Mouse (Mus musculus): ENCODE data around the gene Acvrl1. TPM values are rescaled to one million over a fixed set of nuclear protein-coding genes. Genes with fewer than 3 reads are reported as not detected.

The Acvrl1 gene
- polyA plus RNA-seq, 1 experiment: 4.8 TPM

DNA sequence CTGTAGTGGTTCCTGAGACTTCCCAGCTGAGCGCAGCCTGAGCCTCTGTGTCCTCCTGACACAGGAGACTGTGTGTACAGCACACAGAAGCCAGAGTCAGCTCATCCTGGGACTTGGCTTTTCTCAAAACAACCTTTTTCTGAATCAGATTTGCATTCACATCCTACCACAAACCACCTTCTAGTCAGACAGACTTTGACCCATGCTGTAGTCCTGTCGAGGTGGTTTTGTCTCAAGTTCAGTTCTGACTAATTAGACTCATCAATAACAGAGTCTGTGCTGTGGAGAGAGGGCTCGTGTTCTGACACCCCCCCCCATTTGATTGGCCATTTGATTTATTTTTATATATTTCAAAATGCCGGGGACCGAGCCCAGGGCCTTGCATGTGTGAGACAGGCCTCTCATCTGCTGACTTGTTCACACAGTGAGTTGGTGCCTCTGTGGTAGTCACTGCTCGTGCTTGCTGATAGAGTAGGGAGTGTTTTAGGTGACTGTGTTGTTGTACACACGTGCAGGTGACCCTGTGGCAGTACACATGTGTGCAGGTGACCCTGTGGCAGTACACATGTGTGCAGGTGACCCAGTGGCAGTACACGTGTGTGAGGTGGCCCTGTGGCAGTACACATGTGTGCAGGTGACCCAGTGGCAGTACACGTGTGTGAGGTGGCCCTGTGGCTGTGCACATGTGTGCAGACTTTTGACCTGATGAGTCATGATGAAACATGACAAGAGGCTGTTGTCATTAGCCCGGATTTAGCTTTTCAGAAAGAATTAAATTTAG is 61.8 kb downstream of the Acvrl1 start:
- no peak overlapping the region for H3K4me3 ChIP-seq (ENCODE audit: control insufficient read depth, low read depth, low read length)
- H3K27ac ChIP-seq (ENCODE audit: control insufficient read depth, insufficient read depth, low read depth, low read length): no peak overlapping the region
- no peaks in the 10 kb centered on the region; the same call in 1 of the 2 replicates for H3K4me1 ChIP-seq (ENCODE audit: control insufficient read depth, insufficient read depth, low read length)
- no peak for TF ChIP-seq POLR2A (IDR thresholded peaks at IDR 0.05; ENCODE audit: control insufficient read depth, low read depth, low read length)
- TF ChIP-seq CTCF (IDR thresholded peaks at IDR 0.05; ENCODE audit: control insufficient read depth, insufficient read depth, insufficient replicate concordance, low read depth, low read length): no peak
- no peaks in the 10 kb centered on the region for H3K27me3 ChIP-seq (ENCODE audit: control insufficient read depth, insufficient read depth, low read length)
- no peaks in the 10 kb centered on the region for H3K36me3 ChIP-seq (ENCODE audit: control insufficient read depth, insufficient read depth, low read length)

DNA sequence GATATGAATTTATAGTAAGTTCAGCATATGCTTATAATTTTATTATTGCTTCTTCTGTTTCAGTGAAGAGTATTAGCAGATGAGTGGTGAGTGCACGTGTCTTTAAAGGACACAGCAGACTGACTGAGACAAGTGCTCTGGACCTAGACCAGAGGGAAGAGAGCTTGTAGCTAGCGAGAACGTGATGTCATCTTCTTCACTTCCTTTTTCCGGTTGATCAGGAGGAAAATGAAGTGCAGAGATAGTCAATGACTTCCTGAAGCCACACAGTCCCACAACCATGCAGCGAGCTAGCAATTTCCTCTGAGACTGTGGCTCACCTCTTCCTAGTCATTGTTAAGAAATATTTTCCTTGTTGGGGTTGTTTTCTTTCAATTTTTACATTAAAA is 62.4 kb downstream of the Acvrl1 start:
- Histone ChIP-seq H3K27me3 (ENCODE audit: control insufficient read depth, insufficient read depth, low read length) (no peaks in the 10 kb centered on the region), H3K4me1 (ENCODE audit: control insufficient read depth, insufficient read depth, low read length) (no peaks in the 10 kb centered on the region; the same call in 1 of the 2 replicates), H3K4me3 (ENCODE audit: control insufficient read depth, low read depth, low read length) (no peak overlapping the region), H3K36me3 (ENCODE audit: control insufficient read depth, insufficient read depth, low read length) (no peaks in the 10 kb centered on the region), H3K27ac (ENCODE audit: control insufficient read depth, insufficient read depth, low read depth, low read length) (no peak overlapping the region)
- no peak for TF ChIP-seq CTCF (IDR thresholded peaks at IDR 0.05; ENCODE audit: control insufficient read depth, insufficient read depth, insufficient replicate concordance, low read depth, low read length)
- no peak for TF ChIP-seq POLR2A (IDR thresholded peaks at IDR 0.05; ENCODE audit: control insufficient read depth, low read depth, low read length)

DNA sequence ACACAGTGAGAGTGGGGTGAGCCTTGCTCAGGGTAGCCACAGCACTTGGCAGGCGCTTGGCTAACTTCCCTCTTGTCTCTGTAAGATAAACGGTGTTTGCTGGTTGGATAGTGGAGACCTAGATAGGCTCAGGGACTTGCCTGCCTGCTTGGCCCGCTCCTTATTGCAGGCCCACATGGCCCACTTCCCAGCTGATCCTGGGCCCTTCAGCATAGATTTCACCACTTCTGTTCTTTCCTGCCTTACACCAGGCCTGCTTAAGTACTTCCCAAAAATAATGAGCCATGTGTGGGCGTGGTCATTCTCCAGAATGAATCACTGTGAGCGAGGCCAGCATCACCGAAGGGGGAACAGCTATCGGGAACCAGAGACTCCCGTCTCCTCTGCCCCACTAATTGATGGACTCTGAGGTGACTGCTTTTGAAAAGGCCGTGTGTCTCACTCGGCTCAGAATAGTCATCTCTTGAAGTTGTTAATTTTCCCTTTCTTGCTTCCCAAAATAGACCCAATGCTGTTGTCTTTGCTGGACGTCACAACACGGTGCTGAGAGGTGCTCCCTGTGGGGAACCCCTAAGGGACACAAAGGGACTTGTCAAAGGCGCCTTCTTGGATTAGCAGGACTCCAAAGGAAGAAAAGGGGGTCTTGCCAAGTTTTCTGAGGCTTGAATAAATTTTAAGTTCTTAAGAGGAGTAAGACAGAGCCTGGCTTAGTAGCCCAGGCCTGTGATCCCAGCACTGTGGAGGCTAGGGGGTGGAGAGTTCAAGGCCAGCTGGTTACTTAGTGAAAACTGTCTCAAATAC is 63.3 kb downstream of the Acvrl1 start:
- Histone ChIP-seq H3K27ac (ENCODE audit: control insufficient read depth, insufficient read depth, low read depth, low read length) (no peak overlapping the region), H3K4me1 (ENCODE audit: control insufficient read depth, insufficient read depth, low read length) (no peaks in the 10 kb centered on the region; the same call in 1 of the 2 replicates)
- TF ChIP-seq POLR2A (IDR thresholded peaks at IDR 0.05; ENCODE audit: control insufficient read depth, low read depth, low read length): no peak
- no peak for TF ChIP-seq CTCF (IDR thresholded peaks at IDR 0.05; ENCODE audit: control insufficient read depth, insufficient read depth, insufficient replicate concordance, low read depth, low read length)

DNA sequence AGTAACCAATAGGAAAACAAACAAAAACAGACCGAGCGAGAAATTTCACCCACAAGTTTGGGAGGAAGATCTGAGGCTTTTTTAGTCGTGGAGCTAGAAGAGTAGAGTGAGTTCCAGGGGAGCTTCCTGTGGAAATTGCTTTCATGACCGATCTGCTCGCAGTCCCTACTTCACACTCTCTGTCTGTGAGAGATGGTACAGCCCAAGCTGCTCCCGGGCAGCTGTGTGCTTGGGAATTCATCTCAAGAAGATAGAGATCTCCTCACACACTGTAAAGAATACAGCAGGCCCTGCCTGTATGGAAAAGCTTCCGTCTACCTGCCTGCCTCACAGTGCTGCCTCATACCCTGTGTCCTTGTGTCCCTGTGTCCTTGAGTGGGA is 63.9 kb downstream of the Acvrl1 start:
- H3K4me3 ChIP-seq (ENCODE audit: control insufficient read depth, low read depth, low read length): no peak overlapping the region
- no peak overlapping the region for H3K27ac ChIP-seq (ENCODE audit: control insufficient read depth, insufficient read depth, low read depth, low read length)
- no peaks in the 10 kb centered on the region; the same call in 1 of the 2 replicates for H3K4me1 ChIP-seq (ENCODE audit: control insufficient read depth, insufficient read depth, low read length)
- H3K27me3 ChIP-seq (ENCODE audit: control insufficient read depth, insufficient read depth, low read length): no peaks in the 10 kb centered on the region
- TF ChIP-seq CTCF (IDR thresholded peaks at IDR 0.05; ENCODE audit: control insufficient read depth, insufficient read depth, insufficient replicate concordance, low read depth, low read length) (no peak), POLR2A (IDR thresholded peaks at IDR 0.05; ENCODE audit: control insufficient read depth, low read depth, low read length) (no peak)
- no peaks in the 10 kb centered on the region for H3K36me3 ChIP-seq (ENCODE audit: control insufficient read depth, insufficient read depth, low read length)

More for the DNA sequence above, 63.3 kb downstream of the Acvrl1 start:
- Histone ChIP-seq H3K4me3 (ENCODE audit: control insufficient read depth, low read depth, low read length) (no peak overlapping the region), H3K27me3 (ENCODE audit: control insufficient read depth, insufficient read depth, low read length) (no peaks in the 10 kb centered on the region), H3K36me3 (ENCODE audit: control insufficient read depth, insufficient read depth, low read length) (no peaks in the 10 kb centered on the region)

DNA sequence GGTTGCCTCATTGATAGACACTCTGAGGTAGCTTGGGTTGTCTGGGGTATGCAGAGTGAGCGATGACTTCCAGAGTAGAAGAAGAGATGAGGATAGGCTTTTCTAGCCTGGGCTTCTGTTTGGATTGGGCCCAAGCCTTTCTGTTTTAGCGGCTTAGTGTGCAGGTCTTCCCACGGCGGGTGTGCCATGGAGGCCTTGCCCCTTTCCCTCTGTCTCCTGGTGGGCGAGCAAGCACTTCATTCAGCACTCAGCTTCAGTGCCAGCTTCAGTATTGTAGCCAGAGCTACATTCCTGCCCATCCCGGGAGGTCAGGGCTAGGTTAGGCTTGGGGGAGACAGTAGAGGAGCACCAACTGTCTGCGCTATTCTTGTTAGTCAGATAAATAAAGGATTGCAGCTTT is 64.3 kb downstream of the Acvrl1 start:
- H3K4me3 ChIP-seq (ENCODE audit: control insufficient read depth, low read depth, low read length): no peak overlapping the region
- H3K4me1 ChIP-seq (ENCODE audit: control insufficient read depth, insufficient read depth, low read length): no peaks in the 10 kb centered on the region; the same call in 1 of the 2 replicates
- H3K36me3 ChIP-seq (ENCODE audit: control insufficient read depth, insufficient read depth, low read length): no peaks in the 10 kb centered on the region
- TF ChIP-seq POLR2A (IDR thresholded peaks at IDR 0.05; ENCODE audit: control insufficient read depth, low read depth, low read length) (no peak), CTCF (IDR thresholded peaks at IDR 0.05; ENCODE audit: control insufficient read depth, insufficient read depth, insufficient replicate concordance, low read depth, low read length) (no peak)
- H3K27ac ChIP-seq (ENCODE audit: control insufficient read depth, insufficient read depth, low read depth, low read length): no peak overlapping the region
- H3K27me3 ChIP-seq (ENCODE audit: control insufficient read depth, insufficient read depth, low read length): no peaks in the 10 kb centered on the region

- H3K27me3 ChIP-seq (ENCODE audit: control insufficient read depth, insufficient read depth, low read length): no peaks in the 10 kb centered on the region
- TF ChIP-seq CTCF (IDR thresholded peaks at IDR 0.05; ENCODE audit: control insufficient read depth, insufficient read depth, insufficient replicate concordance, low read depth, low read length) (no peak), POLR2A (IDR thresholded peaks at IDR 0.05; ENCODE audit: control insufficient read depth, low read depth, low read length) (no peak)
- no peak overlapping the region for H3K27ac ChIP-seq (ENCODE audit: control insufficient read depth, insufficient read depth, low read depth, low read length)
- H3K4me1 ChIP-seq (ENCODE audit: control insufficient read depth, insufficient read depth, low read length): no peaks in the 10 kb centered on the region; the same call in 1 of the 2 replicates
- no peaks in the 10 kb centered on the region for H3K36me3 ChIP-seq (ENCODE audit: control insufficient read depth, insufficient read depth, low read length)
- no peak overlapping the region for H3K4me3 ChIP-seq (ENCODE audit: control insufficient read depth, low read depth, low read length)
Measured at GRCm38 (mm10) chr15:101193971-101194370, 65.6 kb downstream of the Acvrl1 start.

Other genes starting within 250 kb of the Acvrl1 start
- gene Gm47841, start 81.1 kb upstream of the Acvrl1 start, polyA plus RNA-seq (2012; rRNA removed): 79.8 and 97.0 TPM in 2 replicates
- 0.44 and 0.46 TPM in 2 replicates for gene Fignl2, start 50.0 kb upstream of the Acvrl1 start, polyA plus RNA-seq (2012; rRNA removed)
- not detected in 2 replicates for gene Ankrd33, start 12.8 kb upstream of the Acvrl1 start, polyA plus RNA-seq (2012; rRNA removed)
- 15.2 and 16.7 TPM in 2 replicates for gene Acvr1b, start 45.5 kb downstream of the Acvrl1 start, polyA plus RNA-seq (2012; rRNA removed)
- 1.8 and 1.9 TPM in 2 replicates for gene Grasp, start 95.7 kb downstream of the Acvrl1 start, polyA plus RNA-seq (2012; rRNA removed)
- 51.4 TPM in 2 replicates for gene Nr4a1, start 125.7 kb downstream of the Acvrl1 start, polyA plus RNA-seq (2012; rRNA removed)
- 16.4 and 17.5 TPM in 2 replicates for gene Atg101, start 155.8 kb downstream of the Acvrl1 start, polyA plus RNA-seq (2012; rRNA removed)
- 8.5 and 10.4 TPM in 2 replicates for gene 6030408B16Rik, start 164.7 kb downstream of the Acvrl1 start, polyA plus RNA-seq (2012; rRNA removed)
- 0.32 and 0.42 TPM in 2 replicates for gene Krt80, start 241.6 kb downstream of the Acvrl1 start, polyA plus RNA-seq (2012; rRNA removed)

Measured in testis, adult 2 months (tissue).